Mouse (Mus musculus) intestine, embryonic 14.5 days (tissue): Measurements from ENCODE around the gene Pip4k2c. TPM values are rescaled to one million over a fixed set of nuclear protein-coding genes. Genes with fewer than 3 reads are reported as not detected.

Experiments used
- ATAC-seq: fragments of 200-750 bp; cut with Nextera tagmentation; replicated peaks from 2 replicates; pipeline ENCODE4 v1.8.0; 2017; ENCODE audit warnings: low read depth, moderate number of reproducible peaks, moderate TSS enrichment, moderate library complexity; ENCODE audit not compliant: low FRiP score, low TSS enrichment
- DNase-seq: peaks from one replicate; pipeline ENCODE4 v3.0.0-alpha.2; 2018; ENCODE audit warnings: low spot score
- H3K27ac ChIP-seq: fragments of 300-500 bp; sonication (generic); 2 replicates; pipeline ENCODE4 v1.5.1; 2014; ENCODE audit warnings: low read depth, mild to moderate bottlenecking, control low read depth
- H3K27me3 ChIP-seq: fragments of 300-500 bp; sonication (generic); replicated peaks from 2 replicates; pipeline ENCODE4 v1.6.1; 2014; ENCODE audit warnings: low read length, control low read depth; ENCODE audit not compliant: control insufficient read depth, insufficient read depth
- H3K36me3 ChIP-seq: fragments of 300-500 bp; sonication (generic); 2 replicates; pipeline ENCODE4 v1.6.1; 2014; ENCODE audit warnings: low read length, control low read depth; ENCODE audit not compliant: control insufficient read depth, insufficient read depth
- H3K4me1 ChIP-seq: fragments of 300-500 bp; sonication (generic); replicated peaks from 2 replicates; pipeline ENCODE4 v1.6.1; 2014; ENCODE audit warnings: low read length, control low read depth, mixed read lengths; ENCODE audit not compliant: control insufficient read depth, insufficient read depth
- H3K4me2 ChIP-seq: fragments of 300-500 bp; sonication (generic); 2 replicates; pipeline ENCODE4 v1.6.1; 2014; ENCODE audit warnings: low read length
- H3K4me3 ChIP-seq: fragments of 300-500 bp; sonication (generic); 2 replicates; pipeline ENCODE4 v1.5.1; 2014; ENCODE audit warnings: low read depth, low read length, control low read depth, mixed read lengths
- H3K9ac ChIP-seq: fragments of 300-500 bp; sonication (generic); 2 replicates; pipeline ENCODE4 v1.6.1; 2014; ENCODE audit warnings: mild to moderate bottlenecking, low read length
- H3K9me3 ChIP-seq: fragments of 300-500 bp; sonication (generic); 2 replicates; pipeline ENCODE4 v1.6.1; 2016; ENCODE audit warnings: low read length, control low read depth; ENCODE audit not compliant: control insufficient read depth
- WGBS: fragments of 180-500 bp; shearing (Covaris S2); extraction: QIAGEN DNeasy Blood & Tissue Kit; methylation state at CpG from one replicate; pipeline ENCODE4 v1.1.7; 2014; 5-methylcytosine and 5-hydroxymethylcytosine counted together
- polyA plus RNA-seq: library from polyadenylated mRNA; unstranded; fragments of >200 nt; fragmentation: Nextera tagmentation; extraction: Ambion mirVana; gene quantifications from 2 replicates; pipeline ENCODE4 v1.2.1, GENCODE M21; 2014

Gene Pip4k2c
- polyA plus RNA-seq, 1 experiment from 2014 or later, result 25.9 TPM

GRCm38 (mm10) chr10:127150471-127150872 lies 60.9 kb downstream of the Pip4k2c start:
- Histone ChIP-seq H3K9me3 (no peaks in the 10 kb centered on the region), H3K4me1 (no peaks in the 10 kb centered on the region), H3K36me3 (no peaks in the 10 kb centered on the region), H3K4me2 (no peak overlapping the region), H3K9ac (no peak overlapping the region), H3K27me3 (no peaks in the 10 kb centered on the region), H3K4me3 (no peak overlapping the region), H3K27ac (no peak overlapping the region)
- 70% methylated on average over 4 of the region's 4 CpGs for WGBS
- DNase-seq (no peak), ATAC-seq (no peak)

GRCm38 (mm10) chr10:127147135-127147534 lies 64.2 kb downstream of the Pip4k2c start:
- Histone ChIP-seq H3K4me3 (no peak overlapping the region), H3K36me3 (no peaks in the 10 kb centered on the region), H3K4me1 (no peaks in the 10 kb centered on the region), H3K9me3 (no peaks in the 10 kb centered on the region), H3K4me2 (no peak overlapping the region), H3K27ac (no peak overlapping the region), H3K27me3 (no peaks in the 10 kb centered on the region), H3K9ac (no peak overlapping the region)
- no peak for DNase-seq
- WGBS, result 81% methylated on average over 6 of the region's 6 CpGs
- ATAC-seq, result no peak

Other genes starting within 250 kb of the Pip4k2c start
- 99.2 and 101 TPM in 2 replicates for gene Ctdsp2, start 232.9 kb downstream of the Pip4k2c start, polyA plus RNA-seq
- gene Avil, start 210.9 kb downstream of the Pip4k2c start, polyA plus RNA-seq, result 0.22 TPM in 2 replicates
- 86.1 and 86.3 TPM in 2 replicates for gene Tsfm, start 180.7 kb downstream of the Pip4k2c start, polyA plus RNA-seq
- 60.8 and 65.2 TPM in 2 replicates for gene Mettl1, start 170.2 kb downstream of the Pip4k2c start, polyA plus RNA-seq
- 0.31 and 0.50 TPM in 2 replicates for gene Eef1akmt3, start 170.1 kb downstream of the Pip4k2c start, polyA plus RNA-seq
- gene Cyp27b1, start 163.3 kb downstream of the Pip4k2c start, polyA plus RNA-seq, result 0.07 and 0.15 TPM in 2 replicates
- 1.4 and 1.9 TPM in 2 replicates for gene March9, start 151.4 kb downstream of the Pip4k2c start, polyA plus RNA-seq
- 1,915 and 2,068 TPM in 2 replicates for gene Cdk4, start 148.1 kb downstream of the Pip4k2c start, polyA plus RNA-seq
- gene Tspan31, start 141.3 kb downstream of the Pip4k2c start, polyA plus RNA-seq, result 92.4 and 114 TPM in 2 replicates
- gene Agap2, start 136.3 kb downstream of the Pip4k2c start, polyA plus RNA-seq, result 0.23 and 0.26 TPM in 2 replicates
- gene Os9, start 90.5 kb downstream of the Pip4k2c start, polyA plus RNA-seq, result 47.6 and 51.6 TPM in 2 replicates
- gene B4galnt1, start 46.4 kb downstream of the Pip4k2c start, polyA plus RNA-seq, result 54.3 and 66.0 TPM in 2 replicates
- 0.93 and 1.3 TPM in 2 replicates for gene Slc26a10, start 30.9 kb downstream of the Pip4k2c start, polyA plus RNA-seq
- gene Arhgef25, start 21.5 kb downstream of the Pip4k2c start, polyA plus RNA-seq, result 49.0 and 57.7 TPM in 2 replicates
- gene Dtx3, start 15.9 kb downstream of the Pip4k2c start, polyA plus RNA-seq, result 95.8 and 101 TPM in 2 replicates
- 9.2 and 10.6 TPM in 2 replicates for gene Kif5a, start 51.8 kb upstream of the Pip4k2c start, polyA plus RNA-seq
- gene Dctn2, start 54.8 kb upstream of the Pip4k2c start, polyA plus RNA-seq, result 157 and 166 TPM in 2 replicates
- 19.2 and 20.6 TPM in 2 replicates for gene Mbd6, start 77.4 kb upstream of the Pip4k2c start, polyA plus RNA-seq
- 123 and 124 TPM in 2 replicates for gene Mars, start 100.2 kb upstream of the Pip4k2c start, polyA plus RNA-seq
- gene Arhgap9, start 110.4 kb upstream of the Pip4k2c start, polyA plus RNA-seq, result 4.2 and 4.4 TPM in 2 replicates
- gene Gli1, start 130.4 kb upstream of the Pip4k2c start, polyA plus RNA-seq, result 12.6 and 15.1 TPM in 2 replicates
- gene Inhbe, start 142.8 kb upstream of the Pip4k2c start, polyA plus RNA-seq, result not detected in 2 replicates
- not detected in 2 replicates for gene Inhbc, start 158.8 kb upstream of the Pip4k2c start, polyA plus RNA-seq
- 29.8 and 31.5 TPM in 2 replicates for gene R3hdm2, start 168.7 kb upstream of the Pip4k2c start, polyA plus RNA-seq